Mouse (Mus musculus) hindbrain, embryonic 12.5 days (tissue): Measurements from ENCODE around the gene Thumpd2. TPM values are rescaled to one million over a fixed set of nuclear protein-coding genes. Genes with fewer than 3 reads are reported as not detected.
A peak's percentile ranks its signal among the peaks of the same experiment; 100 is the strongest.

Source experiments
- ATAC-seq: fragments of 200-750 bp; cut with Nextera tagmentation; 2 replicates; pipeline ENCODE4 v1.8.0; 2017; ENCODE audit warnings: moderate TSS enrichment; ENCODE audit not compliant: low FRiP score
- H3K27ac ChIP-seq: fragments of 300-500 bp; sonication (generic); 2 replicates; pipeline ENCODE4 v1.5.1; 2016; ENCODE audit warnings: mild to moderate bottlenecking
- H3K27me3 ChIP-seq: fragments of 300-500 bp; sonication (generic); 2 replicates; pipeline ENCODE4 v1.6.1; 2016; ENCODE audit warnings: mild to moderate bottlenecking
- H3K36me3 ChIP-seq: fragments of 300-500 bp; sonication (generic); 2 replicates; pipeline ENCODE4 v1.6.1; 2016; ENCODE audit warnings: mild to moderate bottlenecking
- H3K4me1 ChIP-seq: fragments of 300-500 bp; sonication (generic); 2 replicates; pipeline ENCODE4 v1.6.1; 2016
- H3K4me2 ChIP-seq: fragments of 300-500 bp; sonication (generic); replicated peaks from 2 replicates; pipeline ENCODE4 v1.6.1; 2016; ENCODE audit warnings: mild to moderate bottlenecking
- H3K4me3 ChIP-seq: fragments of 300-500 bp; sonication (generic); 2 replicates; pipeline ENCODE4 v1.5.1; 2016; ENCODE audit warnings: mild to moderate bottlenecking
- H3K9ac ChIP-seq: fragments of 300-500 bp; sonication (generic); 2 replicates; pipeline ENCODE4 v1.6.1; 2016; ENCODE audit warnings: mild to moderate bottlenecking, moderate library complexity
- H3K9me3 ChIP-seq: fragments of 300-500 bp; sonication (generic); replicated peaks from 2 replicates; pipeline ENCODE4 v1.6.1; 2016; ENCODE audit warnings: mild to moderate bottlenecking
- WGBS: fragments of 180-500 bp; shearing (Covaris S2); methylation state at CpG from one replicate; pipeline ENCODE4 v1.1.7; 2016; 5-methylcytosine and 5-hydroxymethylcytosine counted together
- polyA plus RNA-seq: library from polyadenylated mRNA; unstranded; fragments of >200 nt; fragmentation: Nextera tagmentation; extraction: Ambion mirVana; gene quantifications from 2 replicates; pipeline ENCODE4 v1.2.1, GENCODE M21; 2016

Thumpd2 gene
- polyA plus RNA-seq, 1 experiment from 2014 or later: 13.3 TPM

GRCm38 (mm10) chr17:80991535-80992127 lies 73.3 kb downstream of the Thumpd2 start:
- Histone ChIP-seq H3K4me3 (no peak overlapping the region), H3K9ac (no peak overlapping the region), H3K36me3 (no peaks in the 10 kb centered on the region), H3K27ac (no peak overlapping the region), H3K9me3 (no peaks in the 10 kb centered on the region), H3K4me1 (peaks cover 11% of the 10 kb centered on the region), H3K27me3 (no peaks in the 10 kb centered on the region), H3K4me2 (no peak overlapping the region)
- ATAC-seq: 0 out of 2 replicates have a peak, but pooled peaks have one; percentile 32
- 74% methylated on average over 8 of the region's 8 CpGs for WGBS

GRCm38 (mm10) chr17:80982976-80983375 lies 81.9 kb downstream of the Thumpd2 start:
- no peak overlapping the region for H3K27ac ChIP-seq
- no peak overlapping the region for H3K9ac ChIP-seq
- peaks cover 9% of the 10 kb centered on the region for H3K4me1 ChIP-seq
- H3K36me3 ChIP-seq: no peaks in the 10 kb centered on the region
- ATAC-seq: no peak
- H3K4me3 ChIP-seq: no peak overlapping the region
- no peak overlapping the region for H3K4me2 ChIP-seq
- no peaks in the 10 kb centered on the region for H3K27me3 ChIP-seq
- WGBS: 84% methylated on average over 10 of the region's 10 CpGs
- no peaks in the 10 kb centered on the region for H3K9me3 ChIP-seq

- Histone ChIP-seq H3K9me3 (no peaks in the 10 kb centered on the region), H3K4me1 (peaks cover 9% of the 10 kb centered on the region), H3K27ac (0 out of 2 replicates have a peak overlapping the region, but pooled peaks have one; percentile 12), H3K4me2 (no peak overlapping the region), H3K27me3 (no peaks in the 10 kb centered on the region), H3K36me3 (no peaks in the 10 kb centered on the region), H3K9ac (no peak overlapping the region), H3K4me3 (no peak overlapping the region)
- WGBS: 10% methylated on average over 8 of the region's 8 CpGs
- ATAC-seq: peak; percentile 79
Measured at GRCm38 (mm10) chr17:80982412-80982787, 82.5 kb downstream of the Thumpd2 start.

GRCm38 (mm10) chr17:80981721-80982411 lies 83.0 kb downstream of the Thumpd2 start:
- Histone ChIP-seq H3K4me2 (no peak overlapping the region), H3K4me3 (no peak overlapping the region), H3K36me3 (no peaks in the 10 kb centered on the region), H3K9ac (no peak overlapping the region), H3K27me3 (no peaks in the 10 kb centered on the region), H3K27ac (peak overlapping the region; percentile 12; the same call in 1 of the 2 replicates), H3K4me1 (peaks cover 9% of the 10 kb centered on the region), H3K9me3 (no peaks in the 10 kb centered on the region)
- 71% methylated on average over 12 of the region's 12 CpGs for WGBS
- ATAC-seq: peak; percentile 49

GRCm38 (mm10) chr17:80980096-80980495 lies 84.8 kb downstream of the Thumpd2 start:
- no peak overlapping the region for H3K27ac ChIP-seq
- H3K27me3 ChIP-seq: no peaks in the 10 kb centered on the region
- no peak overlapping the region for H3K9ac ChIP-seq
- no peak for ATAC-seq
- H3K9me3 ChIP-seq: no peaks in the 10 kb centered on the region
- no peaks in the 10 kb centered on the region for H3K36me3 ChIP-seq
- H3K4me1 ChIP-seq: peaks cover 9% of the 10 kb centered on the region
- 74% methylated on average over 10 of the region's 10 CpGs for WGBS
- H3K4me3 ChIP-seq: no peak overlapping the region
- H3K4me2 ChIP-seq: no peak overlapping the region

GRCm38 (mm10) chr17:80977245-80977644 lies 87.6 kb downstream of the Thumpd2 start:
- H3K4me3 ChIP-seq: no peak overlapping the region
- peaks cover 6% of the 10 kb centered on the region for H3K4me1 ChIP-seq
- no peak overlapping the region for H3K27ac ChIP-seq
- 91% methylated on average over 5 of the region's 5 CpGs for WGBS
- H3K27me3 ChIP-seq: no peaks in the 10 kb centered on the region
- ATAC-seq: no peak
- no peak overlapping the region for H3K9ac ChIP-seq
- H3K9me3 ChIP-seq: no peaks in the 10 kb centered on the region
- H3K36me3 ChIP-seq: no peaks in the 10 kb centered on the region
- H3K4me2 ChIP-seq: no peak overlapping the region

Other genes with a start within 250 kb of the Thumpd2 start
- gene Tmem178, start 120.5 kb downstream of the Thumpd2 start, polyA plus RNA-seq: 23.1 and 23.7 TPM in 2 replicates